Mouse (Mus musculus): ENCODE data around the gene Cntnap3. TPM values are rescaled to one million over a fixed set of nuclear protein-coding genes. Genes with fewer than 3 reads are reported as not detected.
"Not testable (repeated sequence)": the region's sequence is repeated elsewhere in the genome, so short reads cannot be mapped to it uniquely, and the experiment has no call there.

Cntnap3 gene
- not detected in 2 replicates for polyA plus RNA-seq (2011; ENCODE audit: insufficient read depth, insufficient read length, low replicate concordance, missing spikeins)

DNA sequence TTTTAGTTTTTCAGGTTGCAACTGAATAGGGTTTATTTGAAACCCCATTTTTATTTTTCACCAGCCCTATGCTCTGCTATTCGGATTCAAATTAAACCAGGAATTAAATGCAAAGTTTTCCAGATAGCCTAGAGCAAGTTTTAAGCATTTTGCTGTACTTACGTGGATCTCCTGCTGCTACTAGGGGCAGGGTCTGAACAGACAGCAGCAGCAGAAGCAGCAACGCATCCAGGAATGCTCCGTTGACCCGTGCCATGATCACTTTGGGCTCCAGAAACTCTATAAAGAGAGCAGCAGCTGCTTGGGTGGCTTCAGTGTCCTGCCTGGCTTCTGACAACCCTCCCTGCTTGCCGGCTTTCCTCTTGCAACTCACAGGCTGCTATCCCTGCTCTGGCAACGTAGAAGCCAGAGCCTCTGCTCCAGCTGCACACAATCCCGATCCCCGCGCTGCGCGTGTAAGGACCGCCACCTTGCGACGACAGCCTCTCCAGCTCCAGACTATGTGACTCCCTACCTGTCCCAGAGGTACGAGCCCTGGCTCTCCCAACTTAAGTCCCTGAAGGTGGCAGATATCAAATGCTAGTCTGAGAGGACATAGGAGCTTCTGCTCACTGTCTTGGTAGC, at the start of gene Cntnap3:
Cntnap3 (minus strand) TSS at position 371 of the 624 bp plus-strand sequence.
- 17% methylated on average over 16 of the region's 16 CpGs for WGBS
- no peak for TF ChIP-seq CTCF (IDR thresholded peaks at IDR 0.05; ENCODE audit: control insufficient read depth, insufficient read depth, low read length)
- TF ChIP-seq POLR2A (IDR thresholded peaks at IDR 0.05; ENCODE audit: borderline replicate concordance, control insufficient read depth, low read depth, low read length): no peak
- H3K27ac ChIP-seq (ENCODE audit: control insufficient read depth, insufficient read depth, low read depth, low read length, poor library complexity): no peak within 1 kb of the TSS
- H3K4me3 ChIP-seq (replicated peaks; ENCODE audit: control insufficient read depth, low read depth, low read length): no peak within 1 kb of the TSS
- H3K4me1 ChIP-seq (ENCODE audit: control insufficient read depth, insufficient read depth, low read length): no peaks in the 10 kb centered on the region

DNA sequence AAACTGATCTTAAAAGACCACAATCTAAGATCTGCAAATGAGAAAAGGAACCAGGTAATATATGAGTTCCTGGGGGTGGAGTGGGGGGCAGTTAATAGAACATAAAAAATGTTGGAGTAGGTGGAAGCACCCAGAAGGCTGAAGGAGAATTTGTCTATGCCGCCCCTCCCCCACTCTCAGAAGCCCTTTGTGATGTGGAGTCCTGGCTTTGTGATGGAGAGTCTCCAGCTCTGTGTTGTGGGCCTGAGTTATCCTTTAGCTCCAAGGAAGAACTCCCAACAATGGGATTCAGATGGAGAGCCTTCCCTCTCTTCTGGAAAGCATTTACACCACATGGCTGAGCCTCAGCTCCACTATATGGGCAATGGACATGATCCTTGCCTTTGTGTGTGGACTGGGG, 13.4 kb upstream of the Cntnap3 start, which contains the start of gene Spata31:
Spata31 (plus strand) TSS at position 216 of the 400 bp plus-strand sequence.
- Histone ChIP-seq H3K4me1 (ENCODE audit: control insufficient read depth, insufficient read depth, low read length) (no peaks in the 10 kb centered on the region), H3K4me3 (replicated peaks; ENCODE audit: control insufficient read depth, low read depth, low read length) (no peak within 1 kb of the TSS), H3K27ac (ENCODE audit: control insufficient read depth, insufficient read depth, low read depth, low read length, poor library complexity) (no peak within 1 kb of the TSS)
- TF ChIP-seq POLR2A (IDR thresholded peaks at IDR 0.05; ENCODE audit: borderline replicate concordance, control insufficient read depth, low read depth, low read length) (no peak), CTCF (IDR thresholded peaks at IDR 0.05; ENCODE audit: control insufficient read depth, insufficient read depth, low read length) (no peak)
- 64% methylated on average over 1 of the region's 1 CpGs for WGBS

DNA sequence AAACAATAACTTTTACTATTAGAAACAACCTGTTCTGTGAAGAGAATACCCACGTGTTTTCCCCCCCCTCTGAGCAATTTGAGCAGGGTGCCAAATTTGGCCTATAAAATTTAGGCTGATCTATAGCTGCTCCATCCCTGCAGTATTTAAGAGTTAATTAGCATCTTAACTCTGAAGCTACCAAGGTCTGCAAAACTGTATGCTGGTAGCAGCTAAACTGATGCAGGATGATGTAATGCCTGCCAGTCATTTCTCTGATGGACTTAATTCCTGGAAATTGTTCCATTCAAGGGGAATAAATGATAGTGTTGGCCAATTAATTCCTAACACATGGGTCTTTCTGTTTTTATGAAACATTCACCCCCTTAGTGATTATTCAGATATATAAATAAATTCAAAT, 623 bp downstream of the Cntnap3 start:
- no peak for TF ChIP-seq POLR2A (IDR thresholded peaks at IDR 0.05; ENCODE audit: borderline replicate concordance, control insufficient read depth, low read depth, low read length)
- no peak for TF ChIP-seq CTCF (IDR thresholded peaks at IDR 0.05; ENCODE audit: control insufficient read depth, insufficient read depth, low read length)

DNA sequence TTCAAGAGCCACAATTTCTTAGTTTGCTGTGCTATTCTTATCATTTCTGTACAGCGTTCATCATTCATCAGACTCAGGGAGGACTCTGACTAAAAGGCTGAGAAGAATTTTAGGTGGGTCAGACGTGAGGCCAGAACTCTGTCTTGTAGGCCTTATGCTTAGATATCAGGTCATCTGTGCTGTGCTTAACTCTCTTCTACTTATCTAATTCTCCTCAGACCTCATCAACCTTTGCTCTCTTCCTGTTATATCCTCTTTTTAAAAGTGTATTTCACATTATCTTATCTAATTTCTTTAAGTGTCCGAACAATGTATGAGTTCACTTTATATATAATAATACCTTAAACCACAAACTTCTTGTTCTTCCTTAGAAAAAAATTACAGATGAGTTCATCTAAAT, 38.4 kb downstream of the Cntnap3 start:
- 76% methylated on average over 3 of the region's 3 CpGs for WGBS
- H3K4me3 ChIP-seq (replicated peaks; ENCODE audit: control insufficient read depth, low read depth, low read length): no peak overlapping the region
- TF ChIP-seq CTCF (IDR thresholded peaks at IDR 0.05; ENCODE audit: control insufficient read depth, insufficient read depth, low read length) (no peak), POLR2A (IDR thresholded peaks at IDR 0.05; ENCODE audit: borderline replicate concordance, control insufficient read depth, low read depth, low read length) (no peak)
- H3K4me1 ChIP-seq (ENCODE audit: control insufficient read depth, insufficient read depth, low read length): no peaks in the 10 kb centered on the region
- no peak overlapping the region for H3K27ac ChIP-seq (ENCODE audit: control insufficient read depth, insufficient read depth, low read depth, low read length, poor library complexity)

More for the DNA sequence above, 623 bp downstream of the Cntnap3 start:
- H3K27ac ChIP-seq (ENCODE audit: control insufficient read depth, insufficient read depth, low read depth, low read length, poor library complexity): no peak overlapping the region
- no peaks in the 10 kb centered on the region for H3K4me1 ChIP-seq (ENCODE audit: control insufficient read depth, insufficient read depth, low read length)
- no peak overlapping the region for H3K4me3 ChIP-seq (replicated peaks; ENCODE audit: control insufficient read depth, low read depth, low read length)
- WGBS: 44% methylated on average over 1 of the region's 1 CpGs

- not testable (repeated sequence) for H3K27ac ChIP-seq (ENCODE audit: control insufficient read depth, insufficient read depth, low read depth, low read length, poor library complexity); H3K4me1 ChIP-seq (ENCODE audit: control insufficient read depth, insufficient read depth, low read length); H3K4me3 ChIP-seq (replicated peaks; ENCODE audit: control insufficient read depth, low read depth, low read length)
- WGBS: 46% methylated on average over 5 of the region's 5 CpGs
These were observed 78.9 kb downstream of the Cntnap3 start for GRCm38 (mm10) chr13:64824856-64825255.

GRCm38 (mm10) chr13:64745383-64745782, 158.4 kb downstream of the Cntnap3 start:
- no peaks in the 10 kb centered on the region for H3K4me1 ChIP-seq (ENCODE audit: control insufficient read depth, insufficient read depth, low read length)
- H3K4me3 ChIP-seq (replicated peaks; ENCODE audit: control insufficient read depth, low read depth, low read length): no peak overlapping the region
- no peak overlapping the region for H3K27ac ChIP-seq (ENCODE audit: control insufficient read depth, insufficient read depth, low read depth, low read length, poor library complexity)
- 77% methylated on average over 3 of the region's 3 CpGs for WGBS
- no peak for TF ChIP-seq POLR2A (IDR thresholded peaks at IDR 0.05; ENCODE audit: borderline replicate concordance, control insufficient read depth, low read depth, low read length)
- no peak for TF ChIP-seq CTCF (IDR thresholded peaks at IDR 0.05; ENCODE audit: control insufficient read depth, insufficient read depth, low read length)

GRCm38 (mm10) chr13:64732244-64732643, 171.5 kb downstream of the Cntnap3 start:
- Histone ChIP-seq H3K27ac (ENCODE audit: control insufficient read depth, insufficient read depth, low read depth, low read length, poor library complexity) (no peak overlapping the region), H3K4me3 (replicated peaks; ENCODE audit: control insufficient read depth, low read depth, low read length) (no peak overlapping the region)

DNA sequence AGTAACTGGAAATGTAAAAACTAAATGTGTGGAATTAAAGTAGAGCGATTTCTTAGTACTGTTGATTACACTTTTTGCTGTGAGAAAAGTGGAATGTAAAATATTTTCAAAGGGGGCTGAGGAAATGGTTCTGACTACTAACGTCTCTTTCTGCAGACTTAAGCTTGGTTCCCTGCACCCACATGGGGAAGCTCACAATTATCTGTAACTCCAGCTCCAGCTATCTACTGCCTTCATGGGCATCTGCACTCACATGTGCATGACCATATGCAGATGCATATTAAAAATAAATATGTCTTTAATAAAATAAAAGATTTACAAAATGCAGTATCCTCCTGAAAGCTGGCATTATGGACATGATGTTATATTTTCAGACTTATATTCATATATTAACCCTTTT, 187.0 kb downstream of the Cntnap3 start:
- Histone ChIP-seq H3K27ac (ENCODE audit: control insufficient read depth, insufficient read depth, low read depth, low read length, poor library complexity) (no peak overlapping the region), H3K4me1 (ENCODE audit: control insufficient read depth, insufficient read depth, low read length) (no peaks in the 10 kb centered on the region), H3K4me3 (replicated peaks; ENCODE audit: control insufficient read depth, low read depth, low read length) (no peak overlapping the region)
- 68% methylated on average over 2 of the region's 2 CpGs for WGBS
- no peak for TF ChIP-seq CTCF (IDR thresholded peaks at IDR 0.05; ENCODE audit: control insufficient read depth, insufficient read depth, low read length)
- no peak for TF ChIP-seq POLR2A (IDR thresholded peaks at IDR 0.05; ENCODE audit: borderline replicate concordance, control insufficient read depth, low read depth, low read length)

More at GRCm38 (mm10) chr13:64732244-64732643, 171.5 kb downstream of the Cntnap3 start:
- TF ChIP-seq CTCF (IDR thresholded peaks at IDR 0.05; ENCODE audit: control insufficient read depth, insufficient read depth, low read length) (no peak), POLR2A (IDR thresholded peaks at IDR 0.05; ENCODE audit: borderline replicate concordance, control insufficient read depth, low read depth, low read length) (no peak)
- 65% methylated on average over 3 of the region's 3 CpGs for WGBS
- H3K4me1 ChIP-seq (ENCODE audit: control insufficient read depth, insufficient read depth, low read length): no peaks in the 10 kb centered on the region

DNA sequence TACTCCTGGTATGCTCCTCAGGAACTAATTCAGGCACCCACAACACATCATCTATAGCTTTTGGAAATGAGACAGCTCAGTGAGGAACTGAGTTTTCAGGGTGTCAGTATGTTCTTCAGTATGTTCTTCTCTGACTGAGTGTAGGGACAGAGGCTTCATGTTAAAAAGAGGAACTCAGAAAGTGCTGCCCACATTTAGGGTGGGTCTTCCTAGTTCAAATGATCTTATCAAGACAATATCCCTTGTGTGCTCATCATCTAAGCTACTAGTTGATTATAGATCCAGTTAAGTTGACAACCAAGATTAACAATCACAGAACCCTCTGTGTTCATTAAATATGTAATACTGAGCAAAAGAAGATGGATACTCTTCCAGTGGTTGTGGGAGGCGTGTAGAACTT, 211.3 kb downstream of the Cntnap3 start:
- H3K4me3 ChIP-seq (replicated peaks; ENCODE audit: control insufficient read depth, low read depth, low read length): no peak overlapping the region
- no peak overlapping the region for H3K27ac ChIP-seq (ENCODE audit: control insufficient read depth, insufficient read depth, low read depth, low read length, poor library complexity)
- no peaks in the 10 kb centered on the region for H3K4me1 ChIP-seq (ENCODE audit: control insufficient read depth, insufficient read depth, low read length)
- TF ChIP-seq POLR2A (IDR thresholded peaks at IDR 0.05; ENCODE audit: borderline replicate concordance, control insufficient read depth, low read depth, low read length): no peak
- TF ChIP-seq CTCF (IDR thresholded peaks at IDR 0.05; ENCODE audit: control insufficient read depth, insufficient read depth, low read length): no peak
- WGBS: 53% methylated on average over 1 of the region's 1 CpGs

Other genes with a start within 250 kb of the Cntnap3 start
- gene Spata31, start 13.5 kb upstream of the Cntnap3 start, polyA plus RNA-seq (2011; ENCODE audit: insufficient read depth, insufficient read length, low replicate concordance, missing spikeins): not detected in 2 replicates
- not detected in 2 replicates for gene Spata31d1c, start 129.1 kb upstream of the Cntnap3 start, polyA plus RNA-seq (2011; ENCODE audit: insufficient read depth, insufficient read length, low replicate concordance, missing spikeins)
- 1.2 TPM in 1 of 2 replicates, not detected in the other for gene Prss47, start 148.8 kb upstream of the Cntnap3 start, polyA plus RNA-seq (2011; ENCODE audit: insufficient read depth, insufficient read length, low replicate concordance, missing spikeins)
- 13.7 and 15.4 TPM in 2 replicates for gene Mfsd14b, start 209.0 kb upstream of the Cntnap3 start, polyA plus RNA-seq (2011; ENCODE audit: insufficient read depth, insufficient read length, low replicate concordance, missing spikeins)
- not detected in 2 replicates for gene Olfr465-ps1, start 234.1 kb upstream of the Cntnap3 start, polyA plus RNA-seq (2011; ENCODE audit: insufficient read depth, insufficient read length, low replicate concordance, missing spikeins)
- gene Olfr466, start 246.3 kb upstream of the Cntnap3 start, polyA plus RNA-seq (2011; ENCODE audit: insufficient read depth, insufficient read length, low replicate concordance, missing spikeins): not detected in 2 replicates